In the genomic region with DNA sequence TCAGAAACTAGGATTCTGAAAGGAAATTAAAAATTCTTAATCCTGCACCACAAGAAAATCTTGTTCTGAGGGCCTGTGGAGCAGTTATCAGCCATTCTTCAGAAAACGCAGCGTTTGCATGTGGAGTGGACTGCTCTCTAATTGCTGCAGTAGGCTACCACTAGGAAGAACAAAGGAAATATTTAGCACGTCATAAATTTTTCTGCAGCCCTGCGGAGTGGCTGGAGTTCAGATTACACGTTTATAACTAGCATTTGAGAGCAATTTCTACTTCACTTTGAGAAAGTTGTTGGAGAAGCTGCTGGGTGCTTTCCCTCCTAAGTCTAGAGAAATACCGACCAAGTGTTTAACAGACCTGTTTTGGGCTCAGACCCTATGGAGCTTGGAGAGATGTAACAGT, we compare ENCODE assay signal across 23 mouse cellular contexts. TPM values are rescaled to one million over a fixed set of nuclear protein-coding genes. Genes with fewer than 3 reads are reported as not detected.
DNase-seq lines count a peak whose midpoint lies in the region; ATAC-seq and TF ChIP-seq lines count a peak whose summit lies in the region.
"Had no signal": no experiment of that assay in that cellular context is flagged by ENCODE, and none has a peak within 500 bp of the region (broad histone marks: within the 10 kb centered on the region; RNA-seq: fewer than 3 reads in every experiment).

No protein-coding gene starts in this region.

- peaks cover 12% of the 10 kb centered on the region for H3K4me1 ChIP-seq in heart, embryonic 13.5 days
- no peaks in the 10 kb centered on the region for H3K4me1 ChIP-seq in kidney, postnatal 0 days (replicated peaks; ENCODE audit: insufficient read depth, low read length)
- peaks cover 40% of the 10 kb centered on the region for H3K4me1 ChIP-seq in limb, embryonic 10.5 days
- H3K4me1 ChIP-seq in intestine, embryonic 16.5 days (ENCODE audit: control insufficient read depth, insufficient read depth, low read length): no peaks in the 10 kb centered on the region
- H3K4me1 ChIP-seq: forebrain, embryonic 13.5 days; midbrain, embryonic 15.5 days had no signal

- peak overlapping the region; percentile 58 for H3K27ac ChIP-seq in heart, embryonic 13.5 days (replicated peaks)
- no peak overlapping the region for H3K27ac ChIP-seq in kidney, postnatal 0 days
- H3K27ac ChIP-seq in limb, embryonic 10.5 days: peak overlapping the region; percentile 81
- H3K27ac ChIP-seq in intestine, embryonic 16.5 days (ENCODE audit: low read length): no peak overlapping the region
- H3K27ac ChIP-seq: embryonic facial prominence, embryonic 13.5 days; forebrain, embryonic 13.5 days; hindbrain, embryonic 14.5 days; midbrain, embryonic 15.5 days had no signal

- H3K9ac ChIP-seq in heart, embryonic 13.5 days: no peak overlapping the region
- H3K9ac ChIP-seq in kidney, postnatal 0 days (ENCODE audit: low read depth, low read length): no peak overlapping the region
- H3K9ac ChIP-seq in intestine, embryonic 16.5 days (ENCODE audit: low read depth, low read length): no peak overlapping the region
- H3K9ac ChIP-seq: embryonic facial prominence, embryonic 13.5 days; forebrain, embryonic 13.5 days; hindbrain, embryonic 14.5 days; midbrain, embryonic 15.5 days had no signal

- H3K36me3 ChIP-seq in heart, embryonic 13.5 days: no peaks in the 10 kb centered on the region
- H3K36me3 ChIP-seq in kidney, postnatal 0 days (ENCODE audit: insufficient read depth, low read length): no peaks in the 10 kb centered on the region
- no peaks in the 10 kb centered on the region for H3K36me3 ChIP-seq in limb, embryonic 10.5 days
- H3K36me3 ChIP-seq in myocyte (ENCODE audit: control insufficient read depth, insufficient read depth): no peaks in the 10 kb centered on the region
- H3K36me3 ChIP-seq in intestine, embryonic 16.5 days (ENCODE audit: control insufficient read depth, insufficient read depth, low read length): no peaks in the 10 kb centered on the region
- H3K36me3 ChIP-seq: embryonic facial prominence, embryonic 13.5 days; midbrain, embryonic 15.5 days had no signal

- no peaks in the 10 kb centered on the region for H3K9me3 ChIP-seq in heart, embryonic 13.5 days
- no peaks in the 10 kb centered on the region for H3K9me3 ChIP-seq in kidney, postnatal 0 days (replicated peaks; ENCODE audit: low read length)
- H3K9me3 ChIP-seq in limb, embryonic 10.5 days (replicated peaks): no peaks in the 10 kb centered on the region
- H3K9me3 ChIP-seq in intestine, embryonic 16.5 days (ENCODE audit: control insufficient read depth, low read length): no peaks in the 10 kb centered on the region
- H3K9me3 ChIP-seq: embryonic facial prominence, embryonic 13.5 days; forebrain, embryonic 13.5 days; midbrain, embryonic 15.5 days had no signal

- no peaks in the 10 kb centered on the region for H3K79me2 ChIP-seq in myocyte (ENCODE audit: control insufficient read depth, insufficient read depth)

- H3K27me3 ChIP-seq in heart, embryonic 13.5 days (replicated peaks): no peaks in the 10 kb centered on the region
- H3K27me3 ChIP-seq in kidney, postnatal 0 days (ENCODE audit: insufficient read depth, low read length): no peaks in the 10 kb centered on the region
- H3K27me3 ChIP-seq in limb, embryonic 10.5 days (ENCODE audit: low read depth, poor library complexity, severe bottlenecking): no peaks in the 10 kb centered on the region
- H3K27me3 ChIP-seq in myocyte (ENCODE audit: control insufficient read depth, insufficient read depth, insufficient read length): no peaks in the 10 kb centered on the region
- H3K27me3 ChIP-seq in intestine, embryonic 16.5 days (replicated peaks; ENCODE audit: control insufficient read depth, insufficient read depth, low read length): no peaks in the 10 kb centered on the region
- H3K27me3 ChIP-seq: embryonic facial prominence, embryonic 13.5 days; forebrain, embryonic 13.5 days; midbrain, embryonic 15.5 days had no signal

- no peak for TF ChIP-seq CTCF in kidney, postnatal 0 days (IDR thresholded peaks at IDR 0.05; ENCODE audit: low read depth)

- 59% methylated on average over 6 of the region's 6 CpGs for WGBS in heart, embryonic 13.5 days
- WGBS in kidney, postnatal 0 days: 15% methylated on average over 6 of the region's 6 CpGs
- 23% methylated on average over 6 of the region's 6 CpGs for WGBS in limb, embryonic 10.5 days
- 41% methylated on average over 6 of the region's 6 CpGs for WGBS in intestine, embryonic 16.5 days

- no peak overlapping the region for H3ac ChIP-seq in myocyte (ENCODE audit: control insufficient read depth, insufficient read length)

- ATAC-seq in heart, embryonic 13.5 days (ENCODE audit: extremely low read depth, insufficient number of reproducible peaks, low FRiP score, low TSS enrichment): no peak
- ATAC-seq in kidney, postnatal 0 days (replicated peaks; ENCODE audit: low FRiP score, low read depth): no peak
- ATAC-seq in intestine, embryonic 16.5 days: no peak
- ATAC-seq: CD4-positive, CD25-positive, alpha-beta regulatory T cell, adult 4 months; forebrain, embryonic 13.5 days; midbrain, embryonic 15.5 days had no signal

- H3K4me2 ChIP-seq in heart, embryonic 13.5 days: peak overlapping the region; percentile 31; the same call in 1 of the 2 replicates
- H3K4me2 ChIP-seq in kidney, postnatal 0 days (ENCODE audit: low read length): no peak overlapping the region
- peak overlapping the region; percentile 49 for H3K4me2 ChIP-seq in myocyte (ENCODE audit: low read depth)
- H3K4me2 ChIP-seq in intestine, embryonic 16.5 days (ENCODE audit: low read depth, low read length): no peak overlapping the region
- H3K4me2 ChIP-seq: embryonic facial prominence, embryonic 13.5 days; forebrain, embryonic 13.5 days; hindbrain, embryonic 14.5 days; liver, embryonic 11.5 days; midbrain, embryonic 15.5 days had no signal

- no peak for DNase-seq in heart, adult 11 months
- peak; percentile 53 for DNase-seq in kidney, postnatal 0 days (ENCODE audit: low spot score)
- no peak for DNase-seq in kidney, postnatal 10 days
- peak; percentile 45 for DNase-seq in limb, embryonic 10.5 days (ENCODE audit: low spot score)
- DNase-seq: adrenal gland, postnatal 36 days; cerebellum, adult 11 months; cerebellum, adult 9-11 months; embryo, embryonic 11 days; kidney, adult 9 months; layer of hippocampus, adult 9-11 months; lung, adult 18-20 months; lung, postnatal 4 days; right cerebral cortex, postnatal 4 days; thymus, postnatal 14 days had no signal

- no peak for TF ChIP-seq POLR2A in myocyte (IDR thresholded peaks at IDR 0.05; ENCODE audit: insufficient read length, low read depth)

- H3K4me3 ChIP-seq in heart, embryonic 13.5 days: no peak overlapping the region
- H3K4me3 ChIP-seq in kidney, postnatal 0 days (replicated peaks; ENCODE audit: low read depth, low read length): no peak overlapping the region
- H3K4me3 ChIP-seq in limb, embryonic 10.5 days: no peak overlapping the region
- no peak overlapping the region for H3K4me3 ChIP-seq in myocyte
- H3K4me3 ChIP-seq in intestine, embryonic 16.5 days (ENCODE audit: low read length): no peak overlapping the region
- H3K4me3 ChIP-seq: embryonic facial prominence, embryonic 13.5 days; forebrain, embryonic 13.5 days; midbrain, embryonic 15.5 days had no signal

TF ChIP-seq in myocyte, 11 proteins besides CTCF, POLR2A, EP300 and RAD21:
- TF ChIP-seq TCF12 (IDR thresholded peaks at IDR 0.05; ENCODE audit: insufficient read depth, poor library complexity, severe bottlenecking): no peak
- TF ChIP-seq MYOG (IDR thresholded peaks at IDR 0.05; ENCODE audit: control insufficient read depth in 1 of 3, insufficient read depth in 1 of 3, insufficient read length in 2 of 3, low read depth in 2 of 3): no peak
- TF ChIP-seq USF1 (IDR thresholded peaks at IDR 0.05; ENCODE audit: low read depth): no peak
- TF ChIP-seq E2F4 (IDR thresholded peaks at IDR 0.05; ENCODE audit: insufficient read depth): no peak
- no peak for TF ChIP-seq REST (IDR thresholded peaks at IDR 0.05; ENCODE audit: insufficient read depth, insufficient read length)
- no peak for TF ChIP-seq MYOD1 (IDR thresholded peaks at IDR 0.05; ENCODE audit: control insufficient read depth in 1 of 3, insufficient read length in 2 of 3, low read depth in 2 of 3)
- TF ChIP-seq SRF (IDR thresholded peaks at IDR 0.05; ENCODE audit: control insufficient read depth, insufficient read length, low read depth): no peak
- no peak for TF ChIP-seq POLR2AphosphoS2 (IDR thresholded peaks at IDR 0.05; ENCODE audit: insufficient read length, low read depth)
- no peak for TF ChIP-seq MAX (IDR thresholded peaks at IDR 0.05; ENCODE audit: low read depth)
- no peak for TF ChIP-seq TCF3 (IDR thresholded peaks at IDR 0.05; ENCODE audit: insufficient read length, low read depth)
- no peak for TF ChIP-seq CEBPB (IDR thresholded peaks at IDR 0.05; ENCODE audit: insufficient read depth, poor library complexity, severe bottlenecking)

RNA-seq across cellular contexts. Expression of a gene that starts 43.6 kb away (rescaled TPM):
- 0.75 and 1.0 TPM in 2 replicates for polyA plus RNA-seq in heart, embryonic 13.5 days (2015; fragmentation: Nextera tagmentation; extraction: Ambion mirVana)
- polyA plus RNA-seq in kidney, postnatal 0 days (2015; fragmentation: Nextera tagmentation; extraction: Ambion mirVana): 4.8 and 5.1 TPM in 2 replicates
- polyA plus RNA-seq in limb, embryonic 10.5 days (2016; fragmentation: Nextera tagmentation; extraction: Ambion mirVana): 5.0 and 8.5 TPM in 2 replicates
- polyA plus RNA-seq in myocyte (2012; fragmentation: generic; extraction: Trizol): 8.8 TPM
- polyA plus RNA-seq in intestine, embryonic 16.5 days (2015; fragmentation: Nextera tagmentation; extraction: Ambion mirVana): 0.71 and 0.78 TPM in 2 replicates

Comparison
In these comparisons a context has a peak if more than half of its experiments do, and no peak if none do; other contexts are left out.
1. DNase-seq: peak in kidney, postnatal 0 days (single experiment) and limb, embryonic 10.5 days (single experiment); none in heart, adult 11 months (single experiment) and kidney, postnatal 10 days (single experiment).
2. H3K27ac ChIP-seq: peak in heart, embryonic 13.5 days (single experiment) and limb, embryonic 10.5 days (single experiment); none in kidney, postnatal 0 days (single experiment) and intestine, embryonic 16.5 days (single experiment).
3. H3K4me2 ChIP-seq: peak in heart, embryonic 13.5 days (single experiment) and myocyte (single experiment); none in kidney, postnatal 0 days (single experiment) and intestine, embryonic 16.5 days (single experiment).